Mouse (Mus musculus) intestine, postnatal 0 days (tissue): Measurements from ENCODE around the gene Enpp1. TPM values are rescaled to one million over a fixed set of nuclear protein-coding genes. Genes with fewer than 3 reads are reported as not detected.

ENCODE experiments used
- ATAC-seq: fragments of 200-750 bp; cut with Nextera tagmentation; 2 replicates; pipeline ENCODE4 v1.8.0; 2017; ENCODE audit warnings: mild to moderate bottlenecking, moderate TSS enrichment, moderate library complexity
- H3K27ac ChIP-seq: fragments of 300-500 bp; sonication (generic); 2 replicates; pipeline ENCODE4 v1.5.1; 2014; ENCODE audit warnings: mild to moderate bottlenecking, low read depth, low read length, moderate library complexity
- H3K27me3 ChIP-seq: fragments of 300-500 bp; sonication (generic); replicated peaks from 2 replicates; pipeline ENCODE4 v1.6.1; 2014; ENCODE audit warnings: low read length, mixed read lengths; ENCODE audit not compliant: control insufficient read depth, insufficient read depth
- H3K36me3 ChIP-seq: fragments of 300-500 bp; sonication (generic); 2 replicates; pipeline ENCODE4 v1.6.1; 2014; ENCODE audit warnings: mild to moderate bottlenecking, moderate library complexity; ENCODE audit not compliant: control insufficient read depth, insufficient read depth
- H3K4me1 ChIP-seq: fragments of 300-500 bp; sonication (generic); replicated peaks from 2 replicates; pipeline ENCODE4 v1.6.1; 2014; ENCODE audit warnings: antibody characterized with exemption, low read length, mixed read lengths; ENCODE audit not compliant: control insufficient read depth, insufficient read depth
- H3K4me2 ChIP-seq: fragments of 300-500 bp; sonication (generic); replicated peaks from 2 replicates; pipeline ENCODE4 v1.6.1; 2014; ENCODE audit warnings: low read depth, mild to moderate bottlenecking, moderate library complexity
- H3K4me3 ChIP-seq: fragments of 300-500 bp; sonication (generic); 2 replicates; pipeline ENCODE4 v1.5.1; 2014; ENCODE audit warnings: low read depth, low read length
- H3K9ac ChIP-seq: fragments of 300-500 bp; sonication (generic); 2 replicates; pipeline ENCODE4 v1.6.1; 2014; ENCODE audit warnings: mild to moderate bottlenecking, low read depth, low read length
- H3K9me3 ChIP-seq: fragments of 300-500 bp; sonication (generic); 2 replicates; pipeline ENCODE4 v1.6.1; 2016; ENCODE audit warnings: mixed run types; ENCODE audit not compliant: control insufficient read depth
- CTCF ChIP-seq: sonication (generic); IDR thresholded peaks from 2 replicates; pipeline ENCODE4 v1.5.1; 2016; ENCODE audit warnings: low read depth, mild to moderate bottlenecking, control low read depth, antibody characterized with exemption, moderate library complexity
- WGBS: fragments of 180-500 bp; shearing (Covaris S2); extraction: QIAGEN DNeasy Blood & Tissue Kit; methylation state at CpG from one replicate; pipeline ENCODE4 v1.1.7; 2014; 5-methylcytosine and 5-hydroxymethylcytosine counted together
- polyA plus RNA-seq: library from polyadenylated mRNA; unstranded; fragments of >200 nt; fragmentation: Nextera tagmentation; extraction: Ambion mirVana; gene quantifications from 2 replicates; pipeline ENCODE4 v1.2.1, GENCODE M21; 2015

The Enpp1 gene
- 14.1 and 14.7 TPM in 2 replicates for polyA plus RNA-seq

DNA sequence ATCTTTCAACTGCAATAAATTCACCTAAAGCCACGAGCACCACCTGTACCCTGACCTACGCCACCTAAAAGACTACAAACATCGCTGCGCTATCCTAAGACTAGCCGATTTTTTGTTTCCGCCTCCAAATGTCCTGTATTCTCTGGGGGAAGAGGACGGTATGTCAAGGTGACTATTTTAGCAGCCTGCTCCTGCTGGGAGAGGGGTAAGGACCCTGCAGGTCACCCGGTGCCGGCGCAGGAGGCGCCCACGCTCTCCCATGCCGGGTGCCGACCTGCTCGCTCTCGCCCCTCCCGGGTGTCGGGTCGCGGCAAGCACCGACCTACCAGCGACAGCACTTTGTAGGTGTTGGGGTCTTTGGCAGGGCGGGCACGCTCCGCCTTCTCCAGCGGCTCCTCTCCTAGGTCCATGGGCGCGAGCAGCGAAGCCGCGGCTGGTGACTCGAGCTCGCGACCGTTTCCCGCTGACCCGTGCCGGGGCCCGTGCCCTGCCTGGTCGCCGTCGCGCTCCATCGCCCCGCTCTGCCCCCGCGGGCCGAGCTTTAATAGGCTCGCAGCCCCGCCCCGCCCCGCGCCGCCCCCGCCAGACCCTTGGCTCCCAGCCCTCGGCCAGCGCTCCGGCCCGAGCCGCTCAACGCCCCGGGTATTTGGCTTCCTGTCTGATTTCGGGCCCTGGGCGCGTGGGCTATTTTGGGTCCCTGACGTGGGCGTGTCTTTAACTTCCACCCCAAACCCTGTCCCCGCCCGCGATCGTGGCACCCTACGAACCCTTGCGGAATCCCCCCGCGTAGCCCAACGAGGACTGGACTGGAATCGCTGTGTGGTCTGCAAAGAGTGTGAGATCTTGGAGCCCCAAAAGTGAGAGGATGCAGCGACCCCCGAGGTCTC lies at the start of gene Enpp1:
TSS of gene Enpp1 (minus strand) at position 680 of the 887 bp plus-strand sequence.
- peak within 1 kb of the TSS; percentile 75 for H3K9ac ChIP-seq
- 0 out of 2 replicates have a peak, but pooled peaks cover 2% of the 10 kb centered on the region for H3K4me1 ChIP-seq
- H3K9me3 ChIP-seq: no peaks in the 10 kb centered on the region
- peak; percentile 78 for ATAC-seq
- WGBS: under 1% methylated on average over 69 of the region's 79 CpGs
- no peaks in the 10 kb centered on the region for H3K36me3 ChIP-seq
- H3K4me2 ChIP-seq: peak within 1 kb of the TSS; percentile 100
- H3K27me3 ChIP-seq: no peaks in the 10 kb centered on the region
- H3K27ac ChIP-seq: peak within 1 kb of the TSS; percentile 35; the same call in 1 of the 2 replicates
- peak; percentile 21; the same call in 1 of the 2 replicates for TF ChIP-seq CTCF
- peak within 1 kb of the TSS; percentile 83 for H3K4me3 ChIP-seq

DNA sequence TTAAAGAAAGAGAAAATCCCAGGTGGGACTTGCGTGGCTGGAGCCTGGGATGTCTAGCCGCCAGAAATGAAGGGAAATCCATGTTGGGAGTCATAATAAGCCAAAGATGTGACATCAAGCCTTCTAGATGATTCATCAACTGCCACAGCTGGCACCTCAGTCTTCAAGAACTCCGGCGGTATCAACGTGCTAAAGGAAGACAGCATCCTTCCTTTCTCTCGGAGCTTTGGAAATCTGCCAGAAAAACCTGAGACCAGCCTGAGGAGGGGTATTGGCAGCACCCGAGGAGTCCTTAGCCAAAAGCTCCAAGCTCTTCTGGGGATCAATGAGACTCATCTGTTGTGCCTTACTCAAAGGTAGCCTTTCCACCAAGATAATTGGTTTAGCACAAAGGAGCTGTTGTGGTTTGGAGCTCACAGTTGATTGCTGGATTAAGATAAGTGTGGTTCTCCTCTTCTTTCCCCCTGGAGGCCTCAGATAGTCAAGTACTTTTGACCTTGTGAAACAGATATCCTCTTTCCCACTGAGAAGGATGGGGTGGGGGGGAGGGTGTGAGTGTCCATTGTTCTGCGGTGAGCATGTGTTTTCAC lies 46.5 kb upstream of the Enpp1 start:
- ATAC-seq: no peak
- H3K4me2 ChIP-seq: no peak overlapping the region
- H3K36me3 ChIP-seq: no peaks in the 10 kb centered on the region
- no peak overlapping the region for H3K27ac ChIP-seq
- no peaks in the 10 kb centered on the region for H3K4me1 ChIP-seq
- no peak for TF ChIP-seq CTCF
- 41% methylated on average over 8 of the region's 8 CpGs for WGBS
- H3K9ac ChIP-seq: no peak overlapping the region
- H3K27me3 ChIP-seq: no peaks in the 10 kb centered on the region
- no peaks in the 10 kb centered on the region for H3K9me3 ChIP-seq
- H3K4me3 ChIP-seq: no peak overlapping the region

DNA sequence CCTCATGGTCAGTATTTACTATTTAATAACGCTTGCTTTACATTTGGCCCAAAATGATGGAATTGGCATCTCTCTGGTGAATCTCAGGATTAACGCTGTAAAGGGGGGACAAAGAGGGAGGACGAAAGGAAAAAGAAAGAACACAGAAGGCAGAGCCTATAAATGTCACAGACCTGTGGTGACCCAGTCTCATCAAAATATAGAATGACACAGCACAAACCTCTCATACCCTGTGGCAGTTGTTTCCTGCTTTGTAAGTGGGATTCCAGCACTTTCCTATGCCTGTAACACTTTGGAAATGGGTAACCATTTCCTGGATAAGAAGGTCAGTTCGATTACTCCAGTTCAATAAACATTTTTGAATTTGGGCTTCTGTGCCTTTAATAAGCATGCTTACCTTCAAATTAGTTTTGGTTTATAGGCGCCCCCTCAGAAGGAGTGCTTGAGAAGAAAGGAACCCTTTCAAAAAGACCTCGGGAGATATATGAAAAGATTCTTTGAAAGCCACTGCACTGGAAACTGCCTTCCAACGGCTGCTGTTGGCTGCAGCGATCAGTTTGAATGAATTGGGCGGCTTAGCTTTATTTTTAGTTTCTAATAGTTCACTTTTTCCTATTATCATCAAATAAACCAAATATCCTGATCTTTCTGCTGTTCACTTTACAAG lies 43.0 kb upstream of the Enpp1 start:
- H3K27ac ChIP-seq: 0 out of 2 replicates have a peak overlapping the region, but pooled peaks have one; percentile 89
- WGBS: 76% methylated on average over 9 of the region's 9 CpGs
- no peak for ATAC-seq
- peak overlapping the region; percentile 61 for H3K4me2 ChIP-seq
- H3K4me3 ChIP-seq: peak overlapping the region; percentile 43; the same call in 1 of the 2 replicates
- no peak for TF ChIP-seq CTCF
- no peaks in the 10 kb centered on the region for H3K4me1 ChIP-seq
- no peaks in the 10 kb centered on the region for H3K27me3 ChIP-seq
- H3K36me3 ChIP-seq: no peaks in the 10 kb centered on the region
- H3K9ac ChIP-seq: no peak overlapping the region
- no peaks in the 10 kb centered on the region for H3K9me3 ChIP-seq

DNA sequence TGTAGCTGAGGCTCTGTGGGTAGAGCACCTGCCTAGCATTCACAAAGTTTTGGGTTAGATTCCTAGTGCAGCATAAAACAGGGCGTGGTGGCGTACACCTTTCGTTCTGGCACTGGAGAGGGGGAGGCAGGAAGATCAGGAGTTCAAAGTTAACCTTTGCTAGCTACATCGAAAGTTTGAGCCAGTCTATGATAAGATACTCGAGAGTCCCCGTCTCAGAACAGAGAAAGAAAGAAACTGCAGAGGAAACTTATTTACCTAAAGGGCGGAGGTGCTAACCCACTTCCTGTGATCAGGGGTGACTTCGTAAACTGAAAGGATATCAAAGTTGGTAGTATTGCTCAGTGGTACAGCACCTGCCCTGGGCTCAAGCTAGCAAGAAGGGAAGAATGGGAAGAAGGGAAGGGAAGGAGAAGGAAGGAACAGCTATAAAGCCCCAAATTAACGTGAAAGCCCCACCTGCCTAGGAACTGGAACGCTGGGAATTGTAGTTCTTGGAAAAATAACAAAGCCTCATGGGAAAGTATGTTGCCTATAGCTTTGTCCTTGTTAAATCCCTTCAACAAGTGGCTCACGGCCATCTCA lies 42.4 kb upstream of the Enpp1 start:
- peak overlapping the region; percentile 61 for H3K4me2 ChIP-seq
- H3K27me3 ChIP-seq: no peaks in the 10 kb centered on the region
- peak overlapping the region; percentile 89 for H3K27ac ChIP-seq
- H3K9me3 ChIP-seq: no peaks in the 10 kb centered on the region
- H3K4me3 ChIP-seq: peak overlapping the region; percentile 43
- WGBS: 20% methylated on average over 11 of the region's 11 CpGs
- ATAC-seq: peak; percentile 58
- H3K36me3 ChIP-seq: no peaks in the 10 kb centered on the region
- no peak for TF ChIP-seq CTCF
- peak overlapping the region; percentile 38 for H3K9ac ChIP-seq
- no peaks in the 10 kb centered on the region for H3K4me1 ChIP-seq

DNA sequence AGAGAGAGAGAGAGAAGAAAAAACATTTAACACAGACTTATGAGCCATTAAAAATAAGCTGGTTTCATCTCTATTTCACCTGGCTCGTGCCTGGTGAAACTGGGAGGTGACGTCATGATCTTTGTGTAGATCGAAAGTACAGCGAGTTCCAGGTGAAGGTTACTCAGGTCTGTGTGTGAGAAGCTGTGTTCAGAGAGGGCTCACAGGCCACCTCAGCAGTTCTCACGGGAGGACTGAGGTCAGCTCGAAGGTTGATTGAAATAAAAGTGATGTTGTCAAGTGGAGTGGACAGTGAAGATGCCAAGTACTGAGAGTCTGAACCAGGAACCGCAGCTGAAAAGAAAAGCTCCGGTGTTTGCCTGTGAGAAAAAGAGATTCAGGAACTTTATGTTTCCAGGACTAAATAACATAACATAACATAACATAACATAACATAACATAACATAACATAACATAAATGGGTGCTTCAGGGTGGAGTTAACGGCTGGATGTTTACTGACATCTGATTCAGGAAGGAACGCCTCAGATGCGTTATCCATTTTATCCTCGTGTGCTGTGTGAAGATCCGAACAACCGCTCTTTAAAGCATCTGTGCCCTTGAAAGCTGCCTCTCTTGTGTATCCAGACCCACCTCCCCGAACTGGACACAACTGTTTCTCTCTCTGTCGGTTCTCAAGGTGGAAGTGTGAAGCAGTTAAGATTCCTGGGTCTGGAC lies 41.7 kb upstream of the Enpp1 start:
- Histone ChIP-seq H3K27me3 (no peaks in the 10 kb centered on the region), H3K4me3 (peak overlapping the region; percentile 43), H3K9ac (peak overlapping the region; percentile 38), H3K4me1 (no peaks in the 10 kb centered on the region), H3K36me3 (no peaks in the 10 kb centered on the region), H3K9me3 (no peaks in the 10 kb centered on the region), H3K27ac (peak overlapping the region; percentile 89), H3K4me2 (peak overlapping the region; percentile 61)
- TF ChIP-seq CTCF: no peak
- 36% methylated on average over 16 of the region's 16 CpGs for WGBS
- ATAC-seq: peak; percentile 87
